Mouse (Mus musculus): ENCODE results near the gene Gm20458.

Gm20458 gene

DNA sequence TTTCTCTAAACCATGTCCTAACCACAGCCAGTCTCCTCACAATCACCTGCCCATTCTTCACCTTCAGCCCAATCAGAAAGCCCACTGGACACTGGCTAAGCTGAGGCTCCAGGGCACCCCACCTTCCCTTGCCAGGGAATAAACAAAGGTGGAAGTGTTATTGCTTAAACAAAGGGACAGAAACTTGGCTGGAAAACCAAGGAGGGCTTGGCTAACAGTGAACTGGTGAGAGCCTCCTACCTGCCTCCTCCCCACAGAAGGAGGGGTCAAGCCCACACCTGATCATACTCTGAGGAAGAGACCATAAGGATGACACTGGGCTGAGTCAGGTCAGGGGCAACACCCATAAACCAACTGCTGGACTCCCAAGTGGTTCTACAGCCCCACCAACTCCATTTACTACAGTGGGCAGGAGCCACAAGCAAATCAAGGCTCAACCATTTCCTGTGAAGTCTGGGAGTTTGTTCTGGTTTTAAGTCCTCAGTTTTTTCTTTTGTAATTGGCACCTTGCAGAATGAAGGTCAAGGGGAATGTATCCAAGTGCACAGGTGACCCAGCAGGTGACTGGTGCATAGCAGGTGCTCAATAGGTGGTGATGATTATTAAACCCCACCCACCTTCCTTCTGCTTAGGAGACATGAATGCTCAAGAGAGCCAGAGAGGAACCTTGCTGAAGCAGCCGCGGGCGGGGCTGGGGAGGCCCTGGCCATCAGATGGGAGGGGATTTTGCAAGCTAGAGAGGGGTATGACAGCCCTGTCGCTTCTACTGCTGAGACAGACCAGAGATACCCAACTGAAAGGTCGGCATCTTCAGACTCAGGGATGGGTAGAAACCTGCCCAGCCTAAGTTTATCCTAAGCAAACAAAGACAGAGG, 25.3 kb upstream of the Gm20458 start:
- no peak for DNase-seq (ENCODE audit: extremely low spot score)

GRCm38 (mm10) chr2:164436215-164436913, 24.4 kb upstream of the Gm20458 start:
- DNase-seq (ENCODE audit: extremely low spot score), result no peak

DNA sequence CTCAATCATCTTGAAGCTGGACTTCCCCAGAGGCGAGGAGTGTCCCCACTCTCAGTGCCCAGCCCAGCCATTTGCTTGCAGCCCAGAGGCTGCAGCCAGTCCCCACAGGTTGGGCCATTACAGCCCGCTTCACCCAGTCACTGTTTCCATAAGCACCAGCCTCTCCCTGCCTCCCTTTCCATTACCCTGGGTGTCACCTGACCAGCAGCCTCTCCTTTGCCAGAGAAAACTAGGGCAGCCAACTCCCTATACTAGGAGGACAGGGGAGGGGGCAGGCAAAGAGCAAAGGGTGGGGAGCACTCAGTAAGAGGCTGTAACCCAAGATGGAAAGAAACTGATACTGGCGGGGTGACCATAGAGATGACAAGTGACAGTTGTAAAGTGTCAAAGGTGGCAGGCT, 23.8 kb upstream of the Gm20458 start:
- DNase-seq (ENCODE audit: extremely low spot score), result no peak

GRCm38 (mm10) chr2:164437710-164438109, 23.1 kb upstream of the Gm20458 start:
- DNase-seq (ENCODE audit: extremely low spot score), result no peak

- no peak for DNase-seq (ENCODE audit: extremely low spot score)
Measured at GRCm38 (mm10) chr2:164438257-164438656, 22.5 kb upstream of the Gm20458 start.

DNA sequence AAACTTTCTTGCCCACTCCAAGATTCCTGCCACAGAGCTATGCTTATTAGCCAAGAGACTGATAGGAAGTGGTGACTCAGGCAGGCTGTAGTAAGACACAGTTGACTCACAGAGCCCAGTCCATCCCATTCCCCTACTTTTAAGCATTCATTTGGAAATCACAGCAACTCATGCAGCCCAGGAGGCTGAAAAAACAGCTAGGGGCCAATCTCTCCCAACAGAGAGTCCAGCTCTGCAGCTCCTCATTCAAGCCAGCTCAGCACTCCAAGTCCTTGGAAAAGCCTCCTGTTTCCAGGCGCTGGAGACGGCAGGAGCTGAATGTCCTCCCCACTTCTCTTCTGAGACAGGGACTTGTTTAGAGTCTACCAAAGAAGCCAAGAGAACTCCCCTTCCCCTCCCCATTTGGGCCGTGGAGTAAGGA, 21.8 kb upstream of the Gm20458 start:
- no peak for DNase-seq (ENCODE audit: extremely low spot score)

DNA sequence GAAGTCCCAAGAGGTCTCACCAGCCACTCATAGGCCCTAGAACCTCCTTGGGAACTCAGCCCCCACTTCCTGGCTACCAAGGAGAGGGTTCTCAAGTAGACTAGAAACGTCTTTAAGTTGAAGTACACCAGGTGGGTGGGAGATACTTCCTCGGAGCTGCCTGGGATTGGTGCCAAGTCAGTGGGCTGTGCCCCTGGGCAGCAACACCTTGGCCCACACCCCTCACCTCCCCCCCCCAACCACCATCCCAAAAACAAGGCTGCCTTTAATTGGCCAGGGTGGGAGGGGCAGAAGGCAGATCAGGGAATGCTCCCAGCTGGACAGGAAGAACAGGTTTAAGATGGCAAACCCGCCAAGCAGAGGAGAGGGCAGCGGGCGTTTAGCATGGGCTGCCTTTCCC, 20.5 kb upstream of the Gm20458 start:
- no peak for DNase-seq (ENCODE audit: extremely low spot score)

GRCm38 (mm10) chr2:164441155-164441554, 19.6 kb upstream of the Gm20458 start:
- DNase-seq (ENCODE audit: extremely low spot score), result no peak

DNA sequence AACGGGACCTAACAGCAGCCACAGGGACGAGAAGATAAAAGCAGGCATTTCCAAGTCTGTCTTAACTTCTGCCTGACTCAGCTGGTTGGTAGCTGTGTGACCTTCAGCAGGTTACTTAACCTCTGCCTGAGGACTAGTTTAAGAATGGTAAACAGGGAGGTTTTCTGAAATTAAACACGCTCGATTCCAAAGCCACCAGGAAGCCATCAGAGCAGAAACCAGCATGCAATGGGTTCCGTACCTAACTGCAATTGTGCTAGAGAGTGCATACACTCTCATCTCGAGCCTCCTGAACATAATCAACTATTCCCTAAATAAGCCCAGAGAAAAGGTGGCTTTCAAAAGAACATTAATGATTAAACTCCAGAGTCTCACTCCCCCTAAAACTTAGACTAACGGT, 19.0 kb upstream of the Gm20458 start:
- DNase-seq (ENCODE audit: extremely low spot score), result no peak

DNA sequence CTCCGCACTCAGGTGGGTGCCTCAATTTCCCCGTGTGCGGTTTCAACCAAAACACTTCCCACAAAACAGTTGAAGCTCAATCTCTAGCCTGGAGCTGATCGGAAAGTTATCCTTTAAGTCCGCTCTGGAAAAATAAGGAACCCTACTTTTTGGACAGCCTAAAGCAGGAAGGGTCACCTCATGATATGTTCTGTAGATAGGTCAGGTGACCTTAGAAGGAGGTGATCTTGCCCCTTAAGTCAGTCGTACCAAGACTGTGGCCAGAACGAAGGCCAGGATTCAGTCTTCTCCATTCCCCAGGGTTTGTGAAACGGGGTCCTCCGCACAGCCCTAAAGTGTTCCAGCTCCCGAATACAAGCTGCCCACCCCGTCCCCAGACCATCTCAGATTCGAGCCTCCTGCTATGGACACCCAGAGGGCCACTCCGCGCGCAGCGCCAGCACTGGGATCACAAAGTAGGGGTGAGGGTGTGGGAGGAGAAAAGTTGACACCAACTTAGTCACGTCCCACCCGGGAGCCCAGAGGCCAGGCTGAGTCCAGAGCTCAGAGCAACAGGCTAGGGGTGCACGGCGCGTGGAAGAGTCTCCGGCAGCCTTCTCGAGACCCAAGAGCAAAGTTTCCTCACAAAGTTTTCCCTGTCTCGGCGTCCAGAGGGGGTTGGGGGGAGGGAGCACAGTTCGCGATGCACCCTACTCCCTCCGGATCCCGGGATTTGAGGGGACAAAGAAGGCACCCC, 18.3 kb upstream of the Gm20458 start:
- no peak for DNase-seq (ENCODE audit: extremely low spot score)

DNA sequence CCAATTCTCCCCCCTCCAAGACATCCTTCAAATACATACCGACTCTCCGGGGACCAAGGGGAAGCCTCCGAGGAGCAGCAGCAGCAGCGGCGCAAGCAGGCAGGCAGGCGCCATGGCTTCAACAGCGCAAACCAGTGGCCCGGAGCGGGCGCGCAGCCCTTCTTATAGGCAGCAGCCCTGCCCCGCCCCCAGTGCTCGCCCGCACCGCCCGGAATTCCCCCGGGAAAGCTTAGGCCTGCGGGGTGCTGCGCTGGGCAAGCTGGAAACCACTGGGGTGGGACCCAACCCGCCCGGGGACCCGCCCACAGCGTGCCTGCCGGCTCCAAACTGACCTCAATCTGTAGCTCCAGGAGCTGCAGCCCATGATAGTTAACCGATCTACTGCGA, 17.7 kb upstream of the Gm20458 start:
- DNase-seq (ENCODE audit: extremely low spot score), result peak; percentile 88

DNA sequence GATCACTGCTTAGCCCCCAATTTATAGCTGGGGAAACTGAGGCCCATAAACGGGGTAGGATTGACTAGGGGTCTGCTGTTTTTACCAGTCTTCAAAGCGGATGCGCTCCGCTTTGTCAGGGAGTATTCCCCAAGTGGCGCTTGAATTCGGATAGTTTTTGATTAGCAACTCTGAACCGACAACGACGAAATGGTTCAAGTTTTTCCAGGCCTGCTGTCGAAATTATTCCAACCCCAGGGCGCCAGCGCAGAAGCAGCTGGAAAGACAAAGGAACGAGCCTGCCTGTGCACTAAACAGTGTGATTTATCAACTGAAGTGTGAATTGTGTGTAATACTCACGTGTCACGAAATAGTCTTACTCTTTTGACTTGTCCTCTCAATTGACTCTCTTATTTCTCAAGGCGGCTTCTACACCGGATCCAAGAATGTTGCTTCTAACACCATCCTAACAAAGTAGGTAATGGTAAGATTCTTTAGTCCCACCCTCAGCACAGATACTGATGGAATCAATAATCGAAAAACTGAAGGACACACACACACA, 17.2 kb upstream of the Gm20458 start, which contains the start of gene Sdc4:
Gene Sdc4 (minus strand): TSS at position 428 of the 541 bp plus-strand sequence.
- DNase-seq (ENCODE audit: extremely low spot score), result no peak

GRCm38 (mm10) chr2:164444701-164445100, 16.1 kb upstream of the Gm20458 start:
- no peak for DNase-seq (ENCODE audit: extremely low spot score)

DNA sequence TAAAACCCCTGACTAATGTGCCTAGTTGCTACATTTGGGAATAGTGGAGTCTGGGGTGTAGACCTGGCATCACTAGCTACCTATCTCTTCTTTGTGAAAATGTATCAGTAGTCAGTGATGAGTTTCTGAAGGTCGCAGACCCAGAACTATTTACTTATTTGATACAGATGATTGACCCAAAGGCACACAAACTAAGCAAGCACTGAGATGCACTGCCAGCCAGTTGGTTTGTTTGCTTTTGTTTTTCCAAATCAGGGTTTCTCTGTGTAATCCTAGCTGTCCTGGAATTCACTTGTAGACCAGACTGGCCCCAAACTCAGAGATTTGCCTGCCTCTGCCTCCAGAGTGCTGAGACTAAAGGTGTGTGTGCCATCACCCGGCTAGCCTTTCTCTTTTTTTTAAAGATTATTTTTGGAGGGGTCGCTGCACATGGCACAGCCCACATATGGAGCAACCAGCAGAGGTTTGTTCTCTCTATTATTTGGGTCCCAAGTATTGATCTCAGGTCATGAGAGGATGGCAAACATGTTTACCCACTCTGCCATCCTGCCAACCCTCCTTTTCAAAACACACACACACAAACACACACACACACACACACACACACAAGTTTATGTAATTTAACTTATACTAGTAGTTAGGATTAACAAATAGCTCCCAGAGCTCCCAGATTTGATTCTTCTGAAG, 15.2 kb upstream of the Gm20458 start:
- no peak for DNase-seq (ENCODE audit: extremely low spot score)

DNA sequence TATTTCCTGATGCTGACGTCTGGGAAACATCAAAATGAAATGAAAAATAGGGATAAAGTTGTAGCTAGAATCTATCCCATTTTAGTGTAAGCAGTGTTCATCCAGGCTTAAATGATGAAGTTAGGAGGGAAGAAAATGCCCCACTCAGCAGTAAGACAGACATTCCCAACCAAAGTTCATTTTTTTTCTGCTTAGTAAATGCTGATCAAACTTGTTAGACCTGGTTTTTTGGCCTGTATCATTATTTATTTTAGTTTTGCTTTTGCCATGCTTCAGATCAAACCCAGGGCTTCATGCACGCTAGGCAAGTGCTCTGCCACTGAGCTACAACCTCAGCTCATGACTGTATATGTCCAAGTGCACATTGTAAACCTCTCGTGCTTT, 14.7 kb upstream of the Gm20458 start:
- no peak for DNase-seq (ENCODE audit: extremely low spot score)

DNA sequence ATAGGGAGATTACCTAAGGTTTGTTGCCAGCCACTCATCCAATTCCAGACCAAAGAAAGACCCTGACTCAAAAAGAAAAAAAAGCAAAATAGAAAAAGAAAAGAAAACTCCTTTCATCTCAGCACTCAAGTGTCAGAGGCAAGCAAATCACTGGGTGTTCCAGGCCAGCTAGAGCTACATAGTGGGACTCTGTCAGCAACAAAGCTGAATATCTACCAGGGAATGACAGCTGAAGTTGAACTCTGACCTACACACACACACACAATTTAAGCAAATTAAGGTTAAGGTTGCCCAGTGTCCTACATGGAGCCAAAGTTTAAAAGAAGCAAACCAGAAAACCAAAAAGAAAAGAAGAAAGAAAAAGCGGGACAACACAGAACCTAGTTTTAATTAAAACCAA, 12.6 kb upstream of the Gm20458 start:
- DNase-seq (ENCODE audit: extremely low spot score), result no peak

- no peak for DNase-seq (ENCODE audit: extremely low spot score)
Measured at GRCm38 (mm10) chr2:164448921-164449320, 11.8 kb upstream of the Gm20458 start.

DNA sequence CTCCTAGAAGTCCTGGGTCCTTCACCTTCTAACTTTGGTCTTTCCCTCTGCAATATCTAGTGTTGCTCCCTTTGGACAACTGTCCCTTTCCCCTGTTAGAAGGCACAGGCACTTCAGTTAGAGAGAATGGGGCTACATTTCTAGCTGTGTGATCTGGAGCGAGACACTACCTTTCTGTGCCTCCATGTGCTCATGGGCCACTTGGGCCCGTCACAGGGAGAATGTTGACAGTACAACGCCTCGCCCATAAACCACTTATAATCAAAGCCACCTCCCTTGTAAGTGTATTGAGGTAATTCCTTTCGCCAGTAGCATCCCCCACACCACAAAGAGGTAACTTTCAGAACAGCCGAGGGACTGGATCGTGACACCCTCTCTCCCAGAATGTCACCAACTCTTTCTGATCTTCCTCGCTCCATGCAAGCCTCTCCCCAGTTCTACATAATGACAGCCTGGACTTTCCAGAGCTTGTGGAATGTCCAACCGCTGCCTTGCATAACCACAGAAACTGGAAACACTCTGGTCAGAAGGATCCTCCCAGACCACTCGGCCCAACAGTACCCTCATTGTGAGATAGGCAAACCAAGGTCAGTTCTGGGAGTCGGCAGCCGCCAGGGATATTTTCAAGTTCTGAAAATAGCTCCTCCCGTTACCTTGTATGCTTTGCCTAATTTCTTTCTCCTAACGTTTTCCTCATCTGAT, 11.3 kb upstream of the Gm20458 start:
- no peak for DNase-seq (ENCODE audit: extremely low spot score)

GRCm38 (mm10) chr2:164452000-164452676, 8.6 kb upstream of the Gm20458 start:
- DNase-seq (ENCODE audit: extremely low spot score), result no peak

GRCm38 (mm10) chr2:164453047-164453757, 7.6 kb upstream of the Gm20458 start:
- no peak for DNase-seq (ENCODE audit: extremely low spot score)

All from embryo, embryonic 9.5 days (tissue).